ENCODE assay signal across 8 mouse cellular contexts in genomic region chr7:111182319-111182718, GRCm38 (mm10).
A peak's percentile ranks its signal among the peaks of the same experiment; 100 is the strongest.
DNase-seq lines count a peak whose midpoint lies in the region; ATAC-seq and TF ChIP-seq lines count a peak whose summit lies in the region.

No protein-coding gene starts in this region.

- H3K27ac ChIP-seq in cerebellum, adult 2 months (ENCODE audit: insufficient read depth, low read length): no peak overlapping the region
- H3K27ac ChIP-seq in forebrain, postnatal 0 days (ENCODE audit: low read depth, low read length): no peak overlapping the region
- H3K27ac ChIP-seq in limb, embryonic 15.5 days: no peak overlapping the region
- H3K27ac ChIP-seq in neural tube, embryonic 13.5 days (replicated peaks): no peak overlapping the region

- H3K4me2 ChIP-seq in forebrain, postnatal 0 days (ENCODE audit: low read depth): no peak overlapping the region
- no peak overlapping the region for H3K4me2 ChIP-seq in limb, embryonic 15.5 days
- H3K4me2 ChIP-seq in neural tube, embryonic 13.5 days: no peak overlapping the region

- DNase-seq in urinary bladder, postnatal 36 days (ENCODE audit: low spot score in 2 of 2): peak; percentile 51 to 61
- no peak for DNase-seq in urinary bladder, postnatal 10 days (ENCODE audit: low spot score)
- DNase-seq in cerebellum, adult 2 months: peak; percentile 42 to 56
- peak; percentile 86 for DNase-seq in forebrain, postnatal 0 days
- DNase-seq in kidney, adult 8-10 months: peak; percentile 31 to 67

- 69% methylated on average over 3 of the region's 3 CpGs for WGBS in cerebellum, adult 2 months
- 73% methylated on average over 3 of the region's 3 CpGs for WGBS in forebrain, postnatal 0 days
- WGBS in limb, embryonic 15.5 days: 67% methylated on average over 3 of the region's 3 CpGs
- 61% methylated on average over 3 of the region's 3 CpGs for WGBS in neural tube, embryonic 13.5 days

- peak; percentile 66 for TF ChIP-seq CTCF in cerebellum, adult 2 months (IDR thresholded peaks at IDR 0.05; ENCODE audit: borderline replicate concordance, insufficient read depth, low read depth, low read length)
- TF ChIP-seq CTCF in forebrain, postnatal 0 days (IDR thresholded peaks at IDR 0.05; ENCODE audit: low read depth): peak; percentile 92

- H3K9me3 ChIP-seq in forebrain, postnatal 0 days (ENCODE audit: low read length): no peaks in the 10 kb centered on the region
- no peaks in the 10 kb centered on the region for H3K9me3 ChIP-seq in limb, embryonic 15.5 days
- no peaks in the 10 kb centered on the region for H3K9me3 ChIP-seq in neural tube, embryonic 13.5 days

- H3K27me3 ChIP-seq in cerebellum, adult 2 months (ENCODE audit: control insufficient read depth, insufficient read depth, low read length): no peaks in the 10 kb centered on the region
- H3K27me3 ChIP-seq in forebrain, postnatal 0 days (ENCODE audit: insufficient read depth, low read length): no peaks in the 10 kb centered on the region
- no peaks in the 10 kb centered on the region for H3K27me3 ChIP-seq in limb, embryonic 15.5 days
- H3K27me3 ChIP-seq in neural tube, embryonic 13.5 days: no peaks in the 10 kb centered on the region

- no peak overlapping the region for H3K4me3 ChIP-seq in cerebellum, adult 2 months (replicated peaks; ENCODE audit: insufficient read depth, low read depth, low read length)
- H3K4me3 ChIP-seq in forebrain, postnatal 0 days (ENCODE audit: low read depth, low read length): no peak overlapping the region
- H3K4me3 ChIP-seq in limb, embryonic 15.5 days: no peak overlapping the region
- no peak overlapping the region for H3K4me3 ChIP-seq in neural tube, embryonic 13.5 days

- H3K4me1 ChIP-seq in cerebellum, adult 2 months (ENCODE audit: control insufficient read depth, insufficient read depth, low read length): no peaks in the 10 kb centered on the region
- H3K4me1 ChIP-seq in forebrain, postnatal 0 days (ENCODE audit: insufficient read depth): no peaks in the 10 kb centered on the region
- H3K4me1 ChIP-seq in limb, embryonic 15.5 days: peaks cover 18% of the 10 kb centered on the region
- H3K4me1 ChIP-seq in neural tube, embryonic 13.5 days (replicated peaks): peaks cover 7% of the 10 kb centered on the region; the same call in 1 of the 2 replicates

- no peaks in the 10 kb centered on the region for H3K36me3 ChIP-seq in forebrain, postnatal 0 days (ENCODE audit: insufficient read depth)
- no peaks in the 10 kb centered on the region for H3K36me3 ChIP-seq in limb, embryonic 15.5 days
- no peaks in the 10 kb centered on the region for H3K36me3 ChIP-seq in neural tube, embryonic 13.5 days

- TF ChIP-seq POLR2A in cerebellum, adult 2 months (IDR thresholded peaks at IDR 0.05; ENCODE audit: borderline replicate concordance, insufficient read depth, low read length): no peak

- H3K9ac ChIP-seq in forebrain, postnatal 0 days: no peak overlapping the region
- H3K9ac ChIP-seq in limb, embryonic 15.5 days: no peak overlapping the region
- no peak overlapping the region for H3K9ac ChIP-seq in neural tube, embryonic 13.5 days

- ATAC-seq in forebrain, postnatal 0 days: peak; percentile 85
- ATAC-seq in limb, embryonic 15.5 days (ENCODE audit: insufficient number of reproducible peaks, low FRiP score, low TSS enrichment, low read depth): peak; percentile 35; the same call in 1 of the 2 replicates
- ATAC-seq in neural tube, embryonic 13.5 days (ENCODE audit: low read depth): peak; percentile 80
- no peak for ATAC-seq in inflammation-experienced regulatory T-cells, adult 6 months
